Mouse (Mus musculus) gastrocnemius, adult 8-10 months (tissue): ENCODE data around the gene Usp25. TPM values are rescaled to one million over a fixed set of nuclear protein-coding genes. Genes with fewer than 3 reads are reported as not detected.

ENCODE experiments used
- DNase-seq, 2 experiments: peaks; one replicate each; pipeline ENCODE4 v3.0.0; 2022; ENCODE audit warnings: low spot score in 2 of 2
- total RNA-seq, 4 experiments: library from RNA; stranded (reverse); gene quantifications; 2 replicates each; pipeline ENCODE4 v1.2.4; 2022

The Usp25 gene
- total RNA-seq = 100 to 1,000 TPM; 103 to 117 (median 108) TPM

- peak; percentile 92 to 94 for DNase-seq
These were observed at the start of gene Usp25 for GRCm38 (mm10) chr16:77013427-77014320. TSS of gene Usp25 (plus strand) at chr16:77013706.

- DNase-seq = no peak
These were observed 45.8 kb upstream of the Usp25 start for GRCm38 (mm10) chr16:76967593-76968275.

GRCm38 (mm10) chr16:76971211-76971610 lies 42.3 kb upstream of the Usp25 start:
- no peak for DNase-seq

- DNase-seq = no peak
These were observed 36.6 kb upstream of the Usp25 start for GRCm38 (mm10) chr16:76976787-76977430.

- DNase-seq = no peak
These were observed 29.8 kb upstream of the Usp25 start for GRCm38 (mm10) chr16:76983696-76984095.

GRCm38 (mm10) chr16:76987711-76988110 lies 25.8 kb upstream of the Usp25 start:
- no peak for DNase-seq

- DNase-seq = no peak
These were observed 9.6 kb upstream of the Usp25 start for GRCm38 (mm10) chr16:77003900-77004299.

GRCm38 (mm10) chr16:77009173-77009572 lies 4.3 kb upstream of the Usp25 start:
- no peak for DNase-seq

GRCm38 (mm10) chr16:77014321-77015211 lies 1.1 kb downstream of the Usp25 start:
- no peak for DNase-seq

- no peak for DNase-seq
These were observed 2.2 kb downstream of the Usp25 start for GRCm38 (mm10) chr16:77015380-77016346.

GRCm38 (mm10) chr16:77017931-77018330 lies 4.4 kb downstream of the Usp25 start:
- peak in 1 of 2 experiments; percentile 4 for DNase-seq

GRCm38 (mm10) chr16:77020190-77020589 lies 6.7 kb downstream of the Usp25 start:
- DNase-seq = no peak

- DNase-seq = no peak
These were observed 10.3 kb downstream of the Usp25 start for GRCm38 (mm10) chr16:77023627-77024379.

- no peak for DNase-seq
These were observed 12.6 kb downstream of the Usp25 start for GRCm38 (mm10) chr16:77026099-77026498.

GRCm38 (mm10) chr16:77026933-77027332 lies 13.4 kb downstream of the Usp25 start:
- DNase-seq = no peak

GRCm38 (mm10) chr16:77027976-77028686 lies 14.6 kb downstream of the Usp25 start:
- DNase-seq = no peak

- DNase-seq = peak; percentile 40 to 45
These were observed 15.3 kb downstream of the Usp25 start for GRCm38 (mm10) chr16:77028687-77029417.

- no peak for DNase-seq
These were observed 16.9 kb downstream of the Usp25 start for GRCm38 (mm10) chr16:77030435-77030834.
